Mouse (Mus musculus) heart, postnatal 10 days (tissue): Measurements from ENCODE around the gene Pde3a. TPM values are rescaled to one million over a fixed set of nuclear protein-coding genes. Genes with fewer than 3 reads are reported as not detected.

ENCODE experiments used
- DNase-seq, 2 experiments: peaks; one replicate each; pipeline ENCODE4 v3.0.0; 2021
- intact Hi-C: fragments of 180-260 bp; cut with DNase I; formaldehyde crosslinking; loops from one replicate; pipeline ENCODE4 v1.15.1; 2025
- total RNA-seq, 2 experiments: library from RNA; stranded (reverse); gene quantifications; 2 replicates each; pipeline ENCODE4 v1.2.3; 2021

The Pde3a gene
- total RNA-seq = 10 to 100 TPM; 69.9 to 71.6 TPM

GRCm38 (mm10) chr6:141248691-141249584 lies at the start of gene Pde3a:
Pde3a (plus strand) TSS chr6:141249269.
- no peak for DNase-seq
- intact Hi-C loops = loop anchor here (5.0 kb wide), 2 partner anchors 67 to 322 kb away; no protein-coding TSS in a partner anchor

- DNase-seq = no peak
- intact Hi-C loops = no loop called here
Observed at GRCm38 (mm10) chr6:141200173-141200615, 48.9 kb upstream of the Pde3a start.

- no peak for DNase-seq
- intact Hi-C loops = no loop called here
Observed at GRCm38 (mm10) chr6:141207531-141207930, 41.5 kb upstream of the Pde3a start.

- intact Hi-C loops = no loop called here
- DNase-seq = no peak
Observed at GRCm38 (mm10) chr6:141208283-141208872, 40.7 kb upstream of the Pde3a start.

- intact Hi-C loops = no loop called here
- DNase-seq = no peak
Observed at GRCm38 (mm10) chr6:141210021-141210420, 39.0 kb upstream of the Pde3a start.

GRCm38 (mm10) chr6:141221081-141221480 lies 28.0 kb upstream of the Pde3a start:
- DNase-seq = no peak
- intact Hi-C loops = no loop called here

- intact Hi-C loops = no loop called here
- peak; percentile 28 to 45 for DNase-seq
Observed at GRCm38 (mm10) chr6:141226851-141227657, 22.0 kb upstream of the Pde3a start.

GRCm38 (mm10) chr6:141227658-141228005 lies 21.4 kb upstream of the Pde3a start:
- intact Hi-C loops = no loop called here
- no peak for DNase-seq

GRCm38 (mm10) chr6:141232756-141233382 lies 16.2 kb upstream of the Pde3a start:
- intact Hi-C loops = no loop called here
- DNase-seq = no peak

- no peak for DNase-seq
- intact Hi-C loops = no loop called here
Observed at GRCm38 (mm10) chr6:141241809-141242208, 7.3 kb upstream of the Pde3a start.

- DNase-seq = no peak
- intact Hi-C loops = loop anchor here (5.0 kb wide), 2 partner anchors 63 to 318 kb away; no protein-coding TSS in a partner anchor
Observed at GRCm38 (mm10) chr6:141245089-141245488, 4.0 kb upstream of the Pde3a start.

GRCm38 (mm10) chr6:141246391-141246790 lies 2.7 kb upstream of the Pde3a start:
- no peak for DNase-seq
- intact Hi-C loops = loop anchor here (5.0 kb wide), 2 partner anchors 64 to 319 kb away; no protein-coding TSS in a partner anchor

- intact Hi-C loops = loop anchor here (5.0 kb wide), 2 partner anchors 66 to 321 kb away; no protein-coding TSS in a partner anchor
- DNase-seq = no peak
Observed at GRCm38 (mm10) chr6:141248081-141248480, 988 bp upstream of the Pde3a start.

- intact Hi-C loops = loop anchor here (2.0 to 5.0 kb wide), 3 partner anchors 67 to 322 kb away; no protein-coding TSS in a partner anchor
- DNase-seq = peak; percentile 80 to 88
Observed at GRCm38 (mm10) chr6:141249585-141250295, 671 bp downstream of the Pde3a start.

GRCm38 (mm10) chr6:141250296-141250629 lies 1.2 kb downstream of the Pde3a start:
- intact Hi-C loops = loop anchor here (2.0 kb wide), 1 partner anchor 195 kb away; no protein-coding TSS in a partner anchor
- peak in 1 of 2 experiments; percentile 53 for DNase-seq

- no peak for DNase-seq
- intact Hi-C loops = loop anchor here (2.0 kb wide), 1 partner anchor 194 kb away; no protein-coding TSS in a partner anchor
Observed at GRCm38 (mm10) chr6:141250984-141251383, 1.9 kb downstream of the Pde3a start.

GRCm38 (mm10) chr6:141252520-141252919 lies 3.5 kb downstream of the Pde3a start:
- intact Hi-C loops = loop anchor here (2.0 kb wide), 1 partner anchor 56 kb away; no protein-coding TSS in a partner anchor
- no peak for DNase-seq

GRCm38 (mm10) chr6:141254956-141255355 lies 5.9 kb downstream of the Pde3a start:
- intact Hi-C loops = no loop called here
- no peak for DNase-seq

- no peak for DNase-seq
- intact Hi-C loops = no loop called here
Observed at GRCm38 (mm10) chr6:141256896-141257295, 7.8 kb downstream of the Pde3a start.
